Comparison of ENCODE assay signal across 25 mouse cellular contexts in genomic region chr9:122180105-122180504, GRCm38 (mm10).
DNase-seq lines count a peak whose midpoint lies in the region; ATAC-seq and TF ChIP-seq lines count a peak whose summit lies in the region.
"Had no signal": no experiment of that assay in that cellular context is flagged by ENCODE, and none has a peak within 500 bp of the region (broad histone marks: within the 10 kb centered on the region; RNA-seq: fewer than 3 reads in every experiment).

No protein-coding gene starts in this region.

- no peak overlapping the region for H3K4me3 ChIP-seq in lung, postnatal 0 days (ENCODE audit: low read depth, low read length)
- H3K4me3 ChIP-seq: forebrain, embryonic 13.5 days; heart, embryonic 12.5 days; hindbrain, embryonic 10.5 days; left cerebral cortex, adult 2 months; midbrain, embryonic 15.5 days; neural tube, embryonic 13.5 days had no signal

- no peaks in the 10 kb centered on the region for H3K9me3 ChIP-seq in lung, postnatal 0 days (ENCODE audit: low read length)
- H3K9me3 ChIP-seq: forebrain, embryonic 13.5 days; heart, embryonic 12.5 days; hindbrain, embryonic 10.5 days; midbrain, embryonic 15.5 days; neural tube, embryonic 13.5 days had no signal

- TF ChIP-seq EP300 in lung, postnatal 0 days (IDR thresholded peaks at IDR 0.05): no peak

- peak; percentile 43 for DNase-seq in adrenal gland, adult 2 months
- DNase-seq in adrenal gland, postnatal 4 days (ENCODE audit: low spot score in 2 of 2): no peak
- DNase-seq in lung, postnatal 0 days (ENCODE audit: low spot score): peak; percentile 69
- no peak for DNase-seq in lung, postnatal 4 days
- DNase-seq in lung, postnatal 25 days (ENCODE audit: low spot score): peak; percentile 53
- DNase-seq in thymus, postnatal 4 days: no peak
- no peak for DNase-seq in heart, adult 18-20 months
- DNase-seq: cerebellum, adult 8-10 months; cerebellum, postnatal 36 days; embryo, embryonic 11 days; heart, adult 11 months; heart, postnatal 10 days; kidney, adult 11 months; kidney, postnatal 10 days; right cerebral cortex, adult 18-20 months; right cerebral cortex, postnatal 4 days; thymus, postnatal 14 days had no signal

- H3K27me3 ChIP-seq in lung, postnatal 0 days (replicated peaks; ENCODE audit: insufficient read depth, low read length): no peaks in the 10 kb centered on the region
- H3K27me3 ChIP-seq: forebrain, embryonic 13.5 days; heart, embryonic 12.5 days; midbrain, embryonic 15.5 days; neural tube, embryonic 13.5 days had no signal

- no peak overlapping the region for H3K4me2 ChIP-seq in lung, postnatal 0 days (replicated peaks; ENCODE audit: low read depth, low read length)
- H3K4me2 ChIP-seq: forebrain, embryonic 13.5 days; heart, embryonic 12.5 days; midbrain, embryonic 15.5 days; neural tube, embryonic 13.5 days had no signal

- 55% methylated on average over 3 of the region's 3 CpGs for WGBS in lung, postnatal 0 days

- no peak overlapping the region for H3K27ac ChIP-seq in lung, postnatal 0 days (ENCODE audit: low read length)
- H3K27ac ChIP-seq: forebrain, embryonic 13.5 days; hindbrain, embryonic 10.5 days; hindbrain, postnatal 0 days; left cerebral cortex, adult 2 months; liver, embryonic 14.5 days; midbrain, embryonic 15.5 days; neural tube, embryonic 13.5 days had no signal

- ATAC-seq in lung, postnatal 0 days: peak; percentile 65
- ATAC-seq: forebrain, embryonic 13.5 days; hindbrain, postnatal 0 days; midbrain, embryonic 15.5 days had no signal

- no peaks in the 10 kb centered on the region; the same call in 1 of the 2 replicates for H3K4me1 ChIP-seq in lung, postnatal 0 days (ENCODE audit: insufficient read depth, low read depth, low read length)
- H3K4me1 ChIP-seq: forebrain, embryonic 13.5 days; midbrain, embryonic 15.5 days had no signal

- TF ChIP-seq CTCF in lung, postnatal 0 days (IDR thresholded peaks at IDR 0.05): no peak

- H3K36me3 ChIP-seq in lung, postnatal 0 days (ENCODE audit: insufficient read depth, low read length): no peaks in the 10 kb centered on the region

- H3K9ac ChIP-seq in lung, postnatal 0 days (replicated peaks; ENCODE audit: low read depth): no peak overlapping the region
- H3K9ac ChIP-seq: forebrain, embryonic 13.5 days; heart, embryonic 12.5 days; liver, embryonic 14.5 days; midbrain, embryonic 15.5 days; neural tube, embryonic 13.5 days had no signal

Comparison
In these comparisons a context has a peak if more than half of its experiments do, and no peak if none do; other contexts are left out.
1. DNase-seq: peak in adrenal gland, adult 2 months (single experiment), lung, postnatal 0 days (single experiment) and lung, postnatal 25 days (single experiment); none in adrenal gland, postnatal 4 days (0 of 2), lung, postnatal 4 days (0 of 2), thymus, postnatal 4 days (single experiment) and heart, adult 18-20 months (0 of 2).